Mouse (Mus musculus): ENCODE data around the gene Exosc1. TPM values are rescaled to one million over a fixed set of nuclear protein-coding genes. Genes with fewer than 3 reads are reported as not detected.

Exosc1 gene
- polyA plus RNA-seq, 1 experiment from 2014 or later: 90.8 TPM

DNA sequence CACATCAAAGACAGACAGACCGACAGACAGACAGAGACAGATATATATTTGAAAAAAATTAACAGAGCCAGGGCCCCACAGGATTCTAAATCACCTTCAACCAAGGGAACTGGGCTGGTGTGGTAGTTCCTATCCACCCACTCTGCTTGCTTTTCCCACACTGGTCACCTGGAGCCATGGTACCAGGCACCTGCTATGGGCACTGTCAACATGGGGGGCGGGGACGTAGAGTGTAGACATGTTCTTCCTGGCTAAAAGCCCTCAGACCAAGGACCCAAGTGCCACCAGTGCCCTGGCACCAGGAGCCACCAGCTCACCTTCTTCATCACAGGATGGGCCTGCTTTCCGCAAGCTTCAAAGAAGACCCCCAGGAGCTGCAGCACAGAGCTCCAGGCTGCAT is 51.4 kb downstream of the Exosc1 start:
- DNase-seq (ENCODE audit: low spot score): no peak

DNA sequence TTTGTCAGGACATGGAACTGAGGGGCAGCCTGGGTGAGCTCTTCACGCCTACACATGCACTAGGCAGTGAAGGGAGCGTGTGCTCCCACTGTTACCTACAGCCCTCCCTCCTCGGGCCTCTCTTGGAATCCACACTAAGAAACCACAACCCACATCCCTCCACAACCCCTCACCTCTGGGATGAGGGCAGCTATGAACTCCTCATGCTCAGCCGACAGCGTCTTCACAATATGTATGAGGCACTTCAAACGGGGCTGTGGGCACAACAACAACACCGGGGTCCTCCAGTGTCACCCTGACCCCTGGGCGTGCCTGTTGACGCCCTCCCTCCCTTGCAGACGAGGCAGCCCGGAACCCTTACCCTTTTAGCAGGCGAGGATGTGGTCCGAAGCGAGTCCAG is 58.9 kb downstream of the Exosc1 start:
- peak; percentile 83 for DNase-seq (ENCODE audit: low spot score)

Other genes with a start within 250 kb of the Exosc1 start
- 0.17 and 0.29 TPM in 2 replicates for gene Slit1, start 189.8 kb downstream of the Exosc1 start, polyA plus RNA-seq (2015; fragmentation: Nextera tagmentation; extraction: Ambion mirVana)
- gene Arhgap19, start 131.4 kb downstream of the Exosc1 start, polyA plus RNA-seq (2015; fragmentation: Nextera tagmentation; extraction: Ambion mirVana): 25.3 and 27.0 TPM in 2 replicates
- gene Frat1, start 103.5 kb downstream of the Exosc1 start, polyA plus RNA-seq (2015; fragmentation: Nextera tagmentation; extraction: Ambion mirVana): 18.6 and 21.3 TPM in 2 replicates
- 12.1 and 16.0 TPM in 2 replicates for gene Frat2, start 85.3 kb downstream of the Exosc1 start, polyA plus RNA-seq (2015; fragmentation: Nextera tagmentation; extraction: Ambion mirVana)
- 11.3 and 12.4 TPM in 2 replicates for gene Rrp12, start 37.2 kb downstream of the Exosc1 start, polyA plus RNA-seq (2015; fragmentation: Nextera tagmentation; extraction: Ambion mirVana)
- 251 and 275 TPM in 2 replicates for gene Pgam1, start 21.5 kb downstream of the Exosc1 start, polyA plus RNA-seq (2015; fragmentation: Nextera tagmentation; extraction: Ambion mirVana)
- 67.3 and 67.8 TPM in 2 replicates for gene Zdhhc16, start 57 bp upstream of the Exosc1 start, polyA plus RNA-seq (2015; fragmentation: Nextera tagmentation; extraction: Ambion mirVana)
- gene Mms19, start 47.7 kb upstream of the Exosc1 start, polyA plus RNA-seq (2015; fragmentation: Nextera tagmentation; extraction: Ambion mirVana): 28.0 and 31.2 TPM in 2 replicates
- 15.4 and 16.0 TPM in 2 replicates for gene Ubtd1, start 48.3 kb upstream of the Exosc1 start, polyA plus RNA-seq (2015; fragmentation: Nextera tagmentation; extraction: Ambion mirVana)
- gene Ankrd2, start 102.6 kb upstream of the Exosc1 start, polyA plus RNA-seq (2015; fragmentation: Nextera tagmentation; extraction: Ambion mirVana): 0.21 TPM in 1 of 2 replicates, not detected in the other
- gene Hoga1, start 112.2 kb upstream of the Exosc1 start, polyA plus RNA-seq (2015; fragmentation: Nextera tagmentation; extraction: Ambion mirVana): 0.77 and 1.4 TPM in 2 replicates
- gene 4933411K16Rik, start 118.8 kb upstream of the Exosc1 start, polyA plus RNA-seq (2015; fragmentation: Nextera tagmentation; extraction: Ambion mirVana): not detected in 2 replicates
- gene Morn4, start 152.9 kb upstream of the Exosc1 start, polyA plus RNA-seq (2015; fragmentation: Nextera tagmentation; extraction: Ambion mirVana): 1.8 and 2.2 TPM in 2 replicates
- gene Pi4k2a, start 157.0 kb upstream of the Exosc1 start, polyA plus RNA-seq (2015; fragmentation: Nextera tagmentation; extraction: Ambion mirVana): 20.1 and 23.3 TPM in 2 replicates
- gene Avpi1, start 195.6 kb upstream of the Exosc1 start, polyA plus RNA-seq (2015; fragmentation: Nextera tagmentation; extraction: Ambion mirVana): 20.6 and 21.3 TPM in 2 replicates
- 3.4 and 5.3 TPM in 2 replicates for gene Marveld1, start 214.0 kb upstream of the Exosc1 start, polyA plus RNA-seq (2015; fragmentation: Nextera tagmentation; extraction: Ambion mirVana)
- gene Zfyve27, start 230.5 kb upstream of the Exosc1 start, polyA plus RNA-seq (2015; fragmentation: Nextera tagmentation; extraction: Ambion mirVana): 26.7 and 31.4 TPM in 2 replicates

Data from thymus, postnatal 0 days (tissue).